Comparison of ENCODE assay signal across 8 mouse cellular contexts in the genomic region with DNA sequence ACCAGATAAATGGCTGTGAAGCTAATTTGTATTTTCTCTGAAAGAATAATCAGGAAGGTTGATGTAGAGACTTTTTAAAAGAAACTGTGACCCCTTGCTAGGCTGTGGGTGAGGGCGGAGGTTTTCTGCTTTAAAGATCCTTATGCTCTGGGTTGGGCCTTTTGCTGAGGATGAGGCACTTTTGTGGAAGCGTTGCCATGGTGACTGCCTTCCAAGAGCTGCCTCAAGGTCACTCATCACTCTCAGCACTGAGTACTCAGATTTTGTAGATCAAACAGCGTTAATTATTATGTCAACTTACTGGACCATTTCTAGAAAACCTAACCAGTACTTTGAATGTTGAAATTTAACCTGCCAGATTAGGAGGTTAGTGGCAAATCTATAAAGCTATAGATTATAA. TPM values are rescaled to one million over a fixed set of nuclear protein-coding genes. Genes with fewer than 3 reads are reported as not detected.
DNase-seq lines count a peak whose midpoint lies in the region; ATAC-seq and TF ChIP-seq lines count a peak whose summit lies in the region.

No protein-coding gene starts in this region.

- peak; percentile 62; the same call in 1 of the 2 replicates for ATAC-seq in hindbrain, embryonic 14.5 days (ENCODE audit: low FRiP score)
- peak; percentile 89 for ATAC-seq in midbrain, embryonic 16.5 days

- H3K27ac ChIP-seq in hindbrain, embryonic 14.5 days: peak overlapping the region; percentile 94
- peak overlapping the region; percentile 90 for H3K27ac ChIP-seq in midbrain, embryonic 16.5 days (ENCODE audit: low read length)

- H3K4me1 ChIP-seq in hindbrain, embryonic 14.5 days (replicated peaks; ENCODE audit: control insufficient read depth, insufficient read depth, low read length): peaks cover 30% of the 10 kb centered on the region
- H3K4me1 ChIP-seq in midbrain, embryonic 16.5 days (ENCODE audit: control insufficient read depth, insufficient read depth, low read length): peaks cover 30% of the 10 kb centered on the region
- H3K4me1 ChIP-seq in lung, adult 2 months (ENCODE audit: control insufficient read depth, insufficient read depth, low read length): peaks cover 31% of the 10 kb centered on the region

- intact Hi-C loops in left cerebral cortex, postnatal 4 days (cut with DNase I): no loop called here

- peak; percentile 56 for DNase-seq in left cerebral cortex, postnatal 4 days
- DNase-seq in left cerebral cortex, adult 9 months (ENCODE audit: low spot score in 2 of 2): no peak
- DNase-seq in brain, embryonic 14.5 days (ENCODE audit: low read depth): peak; percentile 95
- DNase-seq in hindbrain, embryonic 14.5 days (ENCODE audit: low spot score): peak; percentile 74
- DNase-seq in lung, adult 2 months: no peak
- no peak for DNase-seq in lung, postnatal 10 days
- DNase-seq in right cerebral cortex, postnatal 4 days: no peak

- peak overlapping the region; percentile 22 for H3K4me2 ChIP-seq in hindbrain, embryonic 14.5 days (replicated peaks)
- peak overlapping the region; percentile 23; the same call in 1 of the 2 replicates for H3K4me2 ChIP-seq in midbrain, embryonic 16.5 days (ENCODE audit: low read length)

- H3K4me3 ChIP-seq in hindbrain, embryonic 14.5 days (replicated peaks; ENCODE audit: low read length): no peak overlapping the region
- no peak overlapping the region for H3K4me3 ChIP-seq in midbrain, embryonic 16.5 days (ENCODE audit: low read depth, low read length)
- no peak overlapping the region for H3K4me3 ChIP-seq in lung, adult 2 months (replicated peaks; ENCODE audit: extremely low read depth, low read depth, low read length)

- TF ChIP-seq POLR2A in brain, embryonic 14.5 days (IDR thresholded peaks at IDR 0.05; ENCODE audit: borderline replicate concordance, extremely low read depth, insufficient read depth, insufficient read length, poor library complexity, severe bottlenecking): no peak
- TF ChIP-seq POLR2A in lung, adult 2 months (IDR thresholded peaks at IDR 0.05; ENCODE audit: borderline replicate concordance, extremely low read depth, low read depth, low read length): no peak

- H3K9ac ChIP-seq in hindbrain, embryonic 14.5 days: peak overlapping the region; percentile 21
- no peak overlapping the region for H3K9ac ChIP-seq in midbrain, embryonic 16.5 days (ENCODE audit: low read depth, low read length)

- no peaks in the 10 kb centered on the region for H3K27me3 ChIP-seq in hindbrain, embryonic 14.5 days (ENCODE audit: control insufficient read depth, insufficient read depth, low read length)
- no peaks in the 10 kb centered on the region for H3K27me3 ChIP-seq in midbrain, embryonic 16.5 days (ENCODE audit: control insufficient read depth, insufficient read depth, low read depth, low read length)

- TF ChIP-seq CTCF in brain, embryonic 14.5 days (IDR thresholded peaks at IDR 0.05; ENCODE audit: borderline replicate concordance, extremely low read depth, insufficient read depth, insufficient read length): no peak
- no peak for TF ChIP-seq CTCF in lung, adult 2 months (IDR thresholded peaks at IDR 0.05; ENCODE audit: insufficient read depth, low read length)

- WGBS in hindbrain, embryonic 14.5 days: 10% methylated on average over 3 of the region's 3 CpGs
- WGBS in midbrain, embryonic 16.5 days: 10% methylated on average over 3 of the region's 3 CpGs
- WGBS in lung, adult 2 months: 50% methylated on average over 3 of the region's 3 CpGs

- no peaks in the 10 kb centered on the region for H3K9me3 ChIP-seq in hindbrain, embryonic 14.5 days (ENCODE audit: control insufficient read depth, low read length)
- H3K9me3 ChIP-seq in midbrain, embryonic 16.5 days (replicated peaks; ENCODE audit: control insufficient read depth, low read length, poor library complexity, severe bottlenecking): no peaks in the 10 kb centered on the region

- H3K36me3 ChIP-seq in hindbrain, embryonic 14.5 days (replicated peaks; ENCODE audit: control insufficient read depth, insufficient read depth): no peaks in the 10 kb centered on the region
- H3K36me3 ChIP-seq in midbrain, embryonic 16.5 days (ENCODE audit: control insufficient read depth, insufficient read depth, low read length): no peaks in the 10 kb centered on the region

RNA-seq across cellular contexts. Expression of a gene that starts 29.2 kb away (rescaled TPM):
- total RNA-seq in left cerebral cortex, postnatal 4 days (2021): 10 to 100 TPM; 36.0 to 41.3 TPM
- 20.4 and 28.5 TPM in 2 replicates for polyA plus RNA-seq in brain, embryonic 14.5 days (2012; rRNA removed)
- 15.5 and 18.1 TPM in 2 replicates for polyA plus RNA-seq in hindbrain, embryonic 14.5 days (2014; fragmentation: Nextera tagmentation; extraction: Ambion mirVana)
- 15.5 and 16.0 TPM in 2 replicates for polyA plus RNA-seq in midbrain, embryonic 16.5 days (2015; fragmentation: Nextera tagmentation; extraction: Ambion mirVana)
- polyA plus RNA-seq in lung, adult 2 months (2012; rRNA removed): 35.3 and 40.3 TPM in 2 replicates

Comparison
In these comparisons a context has a peak if more than half of its experiments do, and no peak if none do; other contexts are left out.
1. DNase-seq: peak in left cerebral cortex, postnatal 4 days (single experiment), brain, embryonic 14.5 days (single experiment) and hindbrain, embryonic 14.5 days (single experiment); none in left cerebral cortex, adult 9 months (0 of 2), lung, adult 2 months (single experiment), lung, postnatal 10 days (single experiment) and right cerebral cortex, postnatal 4 days (single experiment).